Mouse (Mus musculus) liver, embryonic 14.5 days (tissue): ENCODE results near the gene Ccdc124. TPM values are rescaled to one million over a fixed set of nuclear protein-coding genes. Genes with fewer than 3 reads are reported as not detected.
A peak's percentile ranks its signal among the peaks of the same experiment; 100 is the strongest.

ENCODE experiments used
- ATAC-seq: fragments of 200-750 bp; cut with Nextera tagmentation; 2 replicates; pipeline ENCODE4 v1.8.0; 2017; ENCODE audit warnings: moderate number of reproducible peaks, mild to moderate bottlenecking, moderate library complexity; ENCODE audit not compliant: insufficient read depth
- DNase-seq, 3 experiments: peaks; one replicate each; pipeline ENCODE4 v3.0.0-alpha.2; 2012 to 2013; ENCODE audit warnings: low read depth in 3 of 3, low spot score in 3 of 3
- H3K27ac ChIP-seq: fragments of 300-500 bp; sonication (generic); 2 replicates; pipeline ENCODE4 v1.5.1; 2014; ENCODE audit warnings: moderate library complexity, mild to moderate bottlenecking, control low read depth, inconsistent platforms
- H3K27me3 ChIP-seq: fragments of 300-500 bp; sonication (generic); 2 replicates; pipeline ENCODE4 v1.6.1; 2014; ENCODE audit warnings: mild to moderate bottlenecking, low read length, moderate library complexity; ENCODE audit not compliant: control insufficient read depth, insufficient read depth
- H3K36me3 ChIP-seq: fragments of 300-500 bp; sonication (generic); replicated peaks from 2 replicates; pipeline ENCODE4 v1.6.1; 2014; ENCODE audit warnings: low read depth; ENCODE audit not compliant: control insufficient read depth, insufficient read depth
- H3K4me1 ChIP-seq, 2 experiments: fragments of 200-500 bp in 1 of 2; fragments of 300-500 bp in 1 of 2; sonication (generic) in 1 of 2; replicated peaks; 2 replicates each; pipeline ENCODE4 v1.6.1; 2012 to 2014; ENCODE audit warnings: antibody characterized with exemption in 1 of 2, inconsistent platforms in 1 of 2, low read length in 1 of 2; ENCODE audit not compliant: control insufficient read depth in 2 of 2, insufficient read depth in 2 of 2
- H3K4me2 ChIP-seq: fragments of 300-500 bp; sonication (generic); 2 replicates; pipeline ENCODE4 v1.6.1; 2014; ENCODE audit warnings: low read depth, mild to moderate bottlenecking, control low read depth, moderate library complexity
- H3K4me3 ChIP-seq, 2 experiments: fragments of 200-500 bp in 1 of 2; fragments of 300-500 bp in 1 of 2; sonication (generic) in 1 of 2; 2 replicates each; pipeline ENCODE4 v1.5.1; 2012 to 2014; ENCODE audit warnings: low read depth in 2 of 2, low read length in 2 of 2, mild to moderate bottlenecking in 2 of 2, control low read depth in 1 of 2, inconsistent platforms in 1 of 2, moderate library complexity in 1 of 2; ENCODE audit not compliant: insufficient read depth in 1 of 2
- H3K9ac ChIP-seq: fragments of 300-500 bp; sonication (generic); replicated peaks from 2 replicates; pipeline ENCODE4 v1.6.1; 2014; ENCODE audit warnings: mild to moderate bottlenecking, control low read depth, moderate library complexity
- H3K9me3 ChIP-seq: fragments of 300-500 bp; sonication (generic); 2 replicates; pipeline ENCODE4 v1.6.1; 2016; ENCODE audit warnings: low read length, mixed read lengths; ENCODE audit not compliant: control insufficient read depth
- CTCF ChIP-seq: IDR thresholded peaks from 2 replicates; pipeline ENCODE4 v1.5.1; 2016; ENCODE audit warnings: antibody characterized with exemption, low read depth, control low read depth
- EP300 ChIP-seq: IDR thresholded peaks from 2 replicates; pipeline ENCODE4 v1.6.1; 2016; ENCODE audit warnings: antibody characterized with exemption, low read depth
- WGBS: fragments of 180-500 bp; shearing (Covaris S2); extraction: QIAGEN DNeasy Blood & Tissue Kit; methylation state at CpG from one replicate; pipeline ENCODE4 v1.1.7; 2014; ENCODE audit not compliant: insufficient replicate concordance; 5-methylcytosine and 5-hydroxymethylcytosine counted together
- polyA plus RNA-seq, 2 experiments: library from polyadenylated mRNA; depleted of rRNA in 1 of 2; stranded (reverse) in 1 of 2; unstranded in 1 of 2; fragments of >200 nt; fragmentation: Nextera tagmentation in 1 of 2; extraction: Ambion mirVana in 1 of 2; gene quantifications; 2 replicates each; pipeline versions ENCODE4 v1.2.1 to v1.2.3; 2012 to 2014

The Ccdc124 gene
- polyA plus RNA-seq, 2 experiments = 34.3 to 54.1 TPM

- H3K27ac ChIP-seq = peak overlapping the region; percentile 99
- ATAC-seq = peak; percentile 42
- WGBS = 9% methylated on average over 22 of the region's 22 CpGs
- peak overlapping the region; percentile 82 for H3K4me2 ChIP-seq
- peak overlapping the region; percentile 65 to 73 for H3K4me3 ChIP-seq
- peak; percentile 80 to 86 (median 81) for DNase-seq
- no peaks in the 10 kb centered on the region for H3K9me3 ChIP-seq
- peaks cover 47 to 60% of the 10 kb centered on the region in 2 experiments for H3K4me1 ChIP-seq
- no peaks in the 10 kb centered on the region for H3K27me3 ChIP-seq
- TF ChIP-seq EP300 (peak; percentile 64), CTCF (peak; percentile 99)
- peak overlapping the region; percentile 93 for H3K9ac ChIP-seq
- peaks cover 6% of the 10 kb centered on the region for H3K36me3 ChIP-seq
These were observed 32.3 kb downstream of the Ccdc124 start for GRCm38 (mm10) chr8:70841147-70842072.

DNA sequence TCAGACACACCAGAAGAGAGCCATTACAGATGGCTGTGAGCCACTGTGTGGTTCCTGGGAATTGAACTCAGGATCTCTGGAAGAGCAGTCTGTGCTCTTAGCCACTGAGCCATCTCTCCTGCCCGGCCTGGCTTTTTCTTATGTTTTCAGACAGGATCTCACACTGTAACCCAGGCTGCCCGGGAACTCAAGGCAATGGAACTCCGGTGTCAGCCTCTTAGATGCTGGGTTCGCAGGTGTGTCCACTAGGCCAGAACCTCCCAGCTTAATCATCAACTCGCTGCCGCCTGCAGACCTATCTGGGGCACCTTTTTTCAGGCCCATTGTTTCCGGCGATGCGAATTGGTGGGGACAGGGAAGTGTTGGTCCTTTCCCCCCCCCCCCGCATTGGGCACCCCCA is 33.1 kb downstream of the Ccdc124 start:
- Histone ChIP-seq H3K4me1 (peaks cover 55 to 68% of the 10 kb centered on the region in 2 experiments), H3K9ac (peak overlapping the region; percentile 93)
- no peak for ATAC-seq

DNA sequence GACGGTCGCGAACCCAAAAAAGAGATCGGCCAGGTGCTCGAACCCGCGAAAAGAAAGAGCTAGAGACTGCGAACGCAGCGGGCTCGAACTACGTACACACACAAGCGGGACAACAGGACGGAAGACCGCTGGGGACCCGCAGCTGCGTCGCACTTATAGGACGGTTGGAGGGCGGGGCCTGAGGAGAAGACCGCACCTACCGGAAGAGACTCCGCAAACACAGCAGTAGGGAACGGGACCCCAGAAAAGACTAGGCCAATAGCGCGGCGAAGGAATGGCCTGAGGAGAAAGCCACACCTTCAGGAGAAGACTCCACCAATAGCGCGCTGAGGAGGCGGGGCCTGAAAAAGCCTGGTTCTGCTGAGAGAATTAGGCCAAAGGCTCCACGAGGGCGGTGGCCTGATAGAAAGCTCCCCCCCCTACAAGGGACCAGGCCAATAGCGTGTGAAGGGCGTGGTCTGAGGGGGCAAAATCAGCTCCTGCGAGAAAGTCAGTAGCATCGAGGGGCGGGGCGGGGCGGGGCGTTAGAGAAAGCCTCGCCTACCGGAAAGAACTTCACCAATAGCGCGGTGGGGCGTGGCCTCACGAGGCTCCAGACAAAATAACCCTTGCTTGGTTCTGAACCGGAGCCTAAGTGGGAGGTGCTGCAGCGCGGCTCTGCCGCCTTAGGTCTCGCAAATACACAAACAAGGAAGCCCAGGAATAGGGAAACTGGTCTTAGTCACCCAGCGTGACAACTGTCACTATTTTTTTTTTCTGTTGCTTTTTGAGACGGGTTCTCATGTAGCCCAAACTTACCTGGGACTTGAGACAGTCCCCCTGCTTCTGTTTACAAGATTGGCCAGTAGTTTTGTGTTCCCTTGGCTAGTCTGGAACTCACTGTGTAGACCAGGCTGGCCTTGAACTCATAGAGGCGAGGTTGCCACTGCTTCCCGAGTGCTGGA is 34.1 kb downstream of the Ccdc124 start, which contains the start of gene Arrdc2:
Gene Arrdc2 (minus strand): TSS at position 313 of the 944 bp plus-strand sequence.
- DNase-seq (peak; percentile 100), ATAC-seq (peak; percentile 85)
- peak within 1 kb of the TSS; percentile 83 for H3K4me2 ChIP-seq
- WGBS = under 1% methylated on average over 55 of the region's 55 CpGs
- H3K9ac ChIP-seq = peak within 1 kb of the TSS; percentile 93
- peaks cover 56 to 70% of the 10 kb centered on the region in 2 experiments for H3K4me1 ChIP-seq
- H3K27me3 ChIP-seq = no peaks in the 10 kb centered on the region
- H3K9me3 ChIP-seq = no peaks in the 10 kb centered on the region
- peaks cover 22% of the 10 kb centered on the region for H3K36me3 ChIP-seq
- H3K27ac ChIP-seq = peak within 1 kb of the TSS; percentile 99
- TF ChIP-seq CTCF (peak; percentile 25; the same call in 1 of the 2 replicates), EP300 (peak; percentile 45)
- peak within 1 kb of the TSS; percentile 81 to 85 for H3K4me3 ChIP-seq

More for the DNA sequence above, 33.1 kb downstream of the Ccdc124 start:
- WGBS = 39% methylated on average over 10 of the region's 10 CpGs
- H3K36me3 ChIP-seq = peaks cover 14% of the 10 kb centered on the region
- H3K27ac ChIP-seq = peak overlapping the region; percentile 99
- no peak for DNase-seq
- H3K9me3 ChIP-seq = no peaks in the 10 kb centered on the region
- TF ChIP-seq CTCF (no peak), EP300 (no peak)
- peak overlapping the region in 1 of 2 experiments; percentile 65; a peak in 2 of 4 replicates for H3K4me3 ChIP-seq
- H3K4me2 ChIP-seq = peak overlapping the region; percentile 82
- no peaks in the 10 kb centered on the region for H3K27me3 ChIP-seq

- peak overlapping the region; percentile 91 for H3K27ac ChIP-seq
- DNase-seq (no peak), ATAC-seq (peak; percentile 44)
- H3K27me3 ChIP-seq = no peaks in the 10 kb centered on the region
- peak overlapping the region; percentile 81 to 85 for H3K4me3 ChIP-seq
- peak overlapping the region; percentile 83 for H3K4me2 ChIP-seq
- whole genome bisulfite sequencing = 3% methylated on average over 66 of the region's 66 CpGs
- peaks cover 49 to 69% of the 10 kb centered on the region in 2 experiments for H3K4me1 ChIP-seq
- H3K9me3 ChIP-seq = no peaks in the 10 kb centered on the region
- TF ChIP-seq EP300 (no peak; the same call in 1 of the 2 replicates), CTCF (0 out of 2 replicates have a peak, but pooled peaks have one; percentile 9)
- H3K9ac ChIP-seq = peak overlapping the region; percentile 90
- peaks cover 22% of the 10 kb centered on the region for H3K36me3 ChIP-seq
These were observed 34.9 kb downstream of the Ccdc124 start for GRCm38 (mm10) chr8:70838654-70839407.
